Mouse (Mus musculus) hindbrain, embryonic 11.5 days (tissue): Measurements from ENCODE around the gene Sipa1l3. TPM values are rescaled to one million over a fixed set of nuclear protein-coding genes. Genes with fewer than 3 reads are reported as not detected.

Source experiments
- ATAC-seq: fragments of 200-750 bp; cut with Nextera tagmentation; 2 replicates; pipeline ENCODE4 v1.8.0; 2017; ENCODE audit warnings: mild to moderate bottlenecking, moderate TSS enrichment, moderate library complexity; ENCODE audit not compliant: low FRiP score
- DNase-seq: peaks from one replicate; pipeline ENCODE4 v3.0.0-alpha.2; 2015; ENCODE audit warnings: low spot score
- H3K27ac ChIP-seq: fragments of 300-500 bp; sonication (generic); 2 replicates; pipeline ENCODE4 v1.5.1; 2014; ENCODE audit warnings: mild to moderate bottlenecking, low read depth, low read length
- H3K27me3 ChIP-seq: fragments of 300-500 bp; sonication (generic); 2 replicates; pipeline ENCODE4 v1.6.1; 2014; ENCODE audit warnings: mild to moderate bottlenecking, low read length, moderate library complexity, mixed read lengths; ENCODE audit not compliant: control insufficient read depth, insufficient read depth
- H3K36me3 ChIP-seq: fragments of 300-500 bp; sonication (generic); 2 replicates; pipeline ENCODE4 v1.6.1; 2014; ENCODE audit warnings: mild to moderate bottlenecking, low read length, moderate library complexity, mixed read lengths; ENCODE audit not compliant: control insufficient read depth, insufficient read depth
- H3K4me1 ChIP-seq: fragments of 300-500 bp; sonication (generic); replicated peaks from 2 replicates; pipeline ENCODE4 v1.6.1; 2014; ENCODE audit warnings: low read length, mixed read lengths; ENCODE audit not compliant: control insufficient read depth, insufficient read depth
- H3K4me2 ChIP-seq: fragments of 300-500 bp; sonication (generic); replicated peaks from 2 replicates; pipeline ENCODE4 v1.6.1; 2014; ENCODE audit warnings: mild to moderate bottlenecking, low read depth, low read length
- H3K4me3 ChIP-seq: fragments of 300-500 bp; sonication (generic); 2 replicates; pipeline ENCODE4 v1.5.1; 2014; ENCODE audit warnings: low read depth, low read length
- H3K9ac ChIP-seq: fragments of 300-500 bp; sonication (generic); 2 replicates; pipeline ENCODE4 v1.6.1; 2014; ENCODE audit warnings: low read depth, low read length
- H3K9me3 ChIP-seq: fragments of 300-500 bp; sonication (generic); 2 replicates; pipeline ENCODE4 v1.6.1; 2016; ENCODE audit warnings: low read length; ENCODE audit not compliant: control insufficient read depth
- WGBS: fragments of 180-500 bp; shearing (Covaris S2); extraction: QIAGEN DNeasy Blood & Tissue Kit; methylation state at CpG from one replicate; pipeline ENCODE4 v1.1.7; 2014; 5-methylcytosine and 5-hydroxymethylcytosine counted together
- polyA plus RNA-seq: library from polyadenylated mRNA; unstranded; fragments of >200 nt; fragmentation: Nextera tagmentation; extraction: Ambion mirVana; gene quantifications from 2 replicates; pipeline ENCODE4 v1.2.1, GENCODE M21; 2014

The Sipa1l3 gene
- polyA plus RNA-seq, 1 experiment from 2014 or later: 11.2 TPM

GRCm38 (mm10) chr7:29279924-29280323, 238.5 kb downstream of the Sipa1l3 start:
- ATAC-seq: no peak
- no peaks in the 10 kb centered on the region for H3K9me3 ChIP-seq
- no peak overlapping the region for H3K4me3 ChIP-seq
- no peaks in the 10 kb centered on the region for H3K36me3 ChIP-seq
- 83% methylated on average over 8 of the region's 8 CpGs for WGBS
- peaks cover 29% of the 10 kb centered on the region for H3K27me3 ChIP-seq
- no peak for DNase-seq
- no peaks in the 10 kb centered on the region for H3K4me1 ChIP-seq
- no peak overlapping the region for H3K4me2 ChIP-seq
- H3K9ac ChIP-seq: no peak overlapping the region
- no peak overlapping the region for H3K27ac ChIP-seq

GRCm38 (mm10) chr7:29279261-29279660, 239.2 kb downstream of the Sipa1l3 start:
- Histone ChIP-seq H3K9me3 (no peaks in the 10 kb centered on the region), H3K4me1 (no peaks in the 10 kb centered on the region), H3K4me3 (no peak overlapping the region), H3K4me2 (no peak overlapping the region), H3K27me3 (peaks cover 29% of the 10 kb centered on the region), H3K36me3 (no peaks in the 10 kb centered on the region), H3K9ac (no peak overlapping the region), H3K27ac (no peak overlapping the region)
- no peak for DNase-seq
- no peak for ATAC-seq

GRCm38 (mm10) chr7:29277510-29277909, 240.9 kb downstream of the Sipa1l3 start:
- ATAC-seq (no peak), DNase-seq (no peak)
- H3K27me3 ChIP-seq: peaks cover 25% of the 10 kb centered on the region
- no peak overlapping the region for H3K9ac ChIP-seq
- H3K36me3 ChIP-seq: no peaks in the 10 kb centered on the region
- no peak overlapping the region for H3K4me3 ChIP-seq
- no peak overlapping the region for H3K27ac ChIP-seq
- no peaks in the 10 kb centered on the region for H3K9me3 ChIP-seq
- H3K4me1 ChIP-seq: no peaks in the 10 kb centered on the region
- 91% methylated on average over 4 of the region's 4 CpGs for WGBS
- no peak overlapping the region for H3K4me2 ChIP-seq

- 81% methylated on average over 5 of the region's 5 CpGs for WGBS
- Histone ChIP-seq H3K4me2 (no peak overlapping the region), H3K36me3 (no peaks in the 10 kb centered on the region), H3K27ac (no peak overlapping the region), H3K4me3 (no peak overlapping the region), H3K9me3 (no peaks in the 10 kb centered on the region), H3K9ac (no peak overlapping the region), H3K4me1 (no peaks in the 10 kb centered on the region), H3K27me3 (peaks cover 17% of the 10 kb centered on the region)
- DNase-seq (no peak), ATAC-seq (no peak)
Measured at GRCm38 (mm10) chr7:29276715-29277114, 241.7 kb downstream of the Sipa1l3 start.

GRCm38 (mm10) chr7:29271687-29272465, 246.6 kb downstream of the Sipa1l3 start:
- Histone ChIP-seq H3K27ac (no peak overlapping the region), H3K4me3 (no peak overlapping the region), H3K9me3 (no peaks in the 10 kb centered on the region), H3K4me2 (no peak overlapping the region), H3K4me1 (no peaks in the 10 kb centered on the region), H3K9ac (no peak overlapping the region), H3K36me3 (no peaks in the 10 kb centered on the region), H3K27me3 (no peaks in the 10 kb centered on the region)
- no peak for DNase-seq
- WGBS: 79% methylated on average over 8 of the region's 8 CpGs
- no peak for ATAC-seq

- Histone ChIP-seq H3K4me3 (no peak overlapping the region), H3K27me3 (no peaks in the 10 kb centered on the region), H3K4me2 (no peak overlapping the region), H3K4me1 (no peaks in the 10 kb centered on the region), H3K9me3 (no peaks in the 10 kb centered on the region), H3K27ac (no peak overlapping the region), H3K36me3 (no peaks in the 10 kb centered on the region), H3K9ac (no peak overlapping the region)
- ATAC-seq (no peak), DNase-seq (no peak)
- WGBS: 85% methylated on average over 4 of the region's 4 CpGs
Measured at GRCm38 (mm10) chr7:29270445-29270844, 248.0 kb downstream of the Sipa1l3 start.

Other genes starting within 250 kb of the Sipa1l3 start
- 37.5 and 43.4 TPM in 2 replicates for gene Spint2, start 236.7 kb downstream of the Sipa1l3 start, polyA plus RNA-seq
- gene Ppp1r14a, start 229.3 kb downstream of the Sipa1l3 start, polyA plus RNA-seq: 33.9 and 37.0 TPM in 2 replicates
- gene Dpf1, start 214.7 kb downstream of the Sipa1l3 start, polyA plus RNA-seq: 60.9 and 73.6 TPM in 2 replicates
- gene Catsperg2, start 208.4 kb upstream of the Sipa1l3 start, polyA plus RNA-seq: not detected in 2 replicates
- gene Zfp84, start 249.9 kb upstream of the Sipa1l3 start, polyA plus RNA-seq: 17.9 and 19.1 TPM in 2 replicates